Mouse (Mus musculus): ENCODE data around the gene Fgfr2.

DNA sequence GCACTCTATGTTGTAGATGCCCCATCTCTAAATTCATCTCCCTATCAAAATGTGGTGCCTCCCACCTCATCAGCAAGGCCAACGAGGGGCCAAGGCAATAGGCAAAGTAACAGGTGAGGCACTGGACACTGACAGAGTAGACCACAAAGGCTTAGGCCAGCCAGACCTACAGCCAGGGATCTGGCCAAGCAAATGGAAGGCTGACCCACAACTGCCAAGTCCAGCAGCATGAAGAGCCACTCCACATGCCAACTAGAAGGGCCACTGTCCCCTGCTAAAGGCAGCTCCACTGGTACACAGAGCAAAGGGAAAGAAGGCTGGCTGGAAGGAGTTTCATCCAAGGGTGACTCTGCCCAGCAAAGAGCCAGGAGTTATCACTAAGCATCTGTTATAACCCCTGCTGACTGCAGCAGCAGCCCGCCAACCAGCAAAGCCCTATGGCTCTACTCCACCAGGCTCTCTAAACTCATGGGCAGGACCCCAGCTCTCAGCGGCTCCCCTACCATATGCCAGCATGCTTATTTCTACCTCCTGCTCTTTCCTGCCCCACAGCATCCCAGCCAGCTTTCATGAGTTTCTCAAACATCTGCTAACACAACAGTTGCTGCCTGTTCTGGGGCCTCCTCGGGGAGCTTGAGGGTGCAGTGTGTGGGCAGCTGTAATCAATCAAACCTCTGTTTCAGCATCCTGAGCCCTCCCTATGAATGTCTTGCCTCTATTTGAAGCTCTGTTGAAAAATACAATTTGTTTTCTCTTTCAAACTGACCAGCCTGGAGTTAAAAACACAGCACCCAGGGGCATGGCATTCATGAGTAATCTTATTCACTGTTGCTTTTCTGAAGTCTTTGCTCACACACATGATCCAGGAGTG, 369.4 kb downstream of the Fgfr2 start:
- TF ChIP-seq CTCF (conservative IDR thresholded peaks at IDR 0.05; ENCODE audit: insufficient read depth, insufficient read length, low read depth, low read length) (no peak), POLR2A (IDR thresholded peaks at IDR 0.05; ENCODE audit: low read depth, low read length) (no peak)

Data from kidney, adult 2 months (tissue).